Mouse (Mus musculus) T-helper 2 cell (primary cell): ENCODE measurements around the gene Gm16429.
"Not testable (repeated sequence)": the region's sequence is repeated elsewhere in the genome, so short reads cannot be mapped to it uniquely, and the experiment has no call there.

Source experiments
- in situ Hi-C: fragments of 300-600 bp; cut with MboI, MseI; formaldehyde crosslinking; loops from one replicate; pipeline ENCODE4 v1.15.1; 2025; ENCODE audit warnings: high pct_unique_total_duplicates

Gm16429 gene

DNA sequence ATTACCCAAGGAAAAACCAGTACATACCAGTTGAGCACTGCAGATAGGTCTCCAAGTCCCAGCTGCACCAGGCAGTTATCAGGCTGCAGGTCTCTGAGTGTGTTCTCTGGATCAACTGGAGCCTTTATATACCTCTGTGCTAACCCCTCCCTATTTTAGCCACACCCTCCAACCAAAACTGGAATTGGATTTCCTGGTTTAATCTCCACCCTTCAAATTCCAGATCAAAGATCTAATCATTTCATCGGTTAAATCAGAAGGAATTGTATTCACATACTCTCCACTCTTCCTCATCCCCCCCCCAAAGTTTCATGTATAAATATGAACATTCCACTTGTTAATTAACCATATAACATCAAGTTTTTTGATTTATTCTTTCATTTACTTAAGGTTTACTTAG lies at the start of gene Gm16429:
Gene Gm16429 (minus strand): TSS at position 101 of the 400 bp plus-strand sequence.
- in situ Hi-C loops, result not testable (repeated sequence)
